Mouse (Mus musculus): ENCODE measurements at regions not wholly inside any gene's neighbourhood (a gene's known extent, or its start where the extent isn't known, plus 50 kb on each side); places are given as distances from the start of the nearest gene placed in this dataset.

GRCm38 (mm10) chr16:19865931-19866330 is 105.9 kb downstream of the B3gnt5 start:
- Histone ChIP-seq H3K27me3 (replicated peaks; ENCODE audit: control insufficient read depth, insufficient read depth, low read length) (no peaks in the 10 kb centered on the region; the same call in 1 of the 2 replicates), H3K4me3 (ENCODE audit: insufficient read depth, low read depth, low read length) (no peak overlapping the region), H3K27ac (ENCODE audit: insufficient read depth, low read depth, low read length) (no peak overlapping the region), H3K4me1 (ENCODE audit: control insufficient read depth, insufficient read depth, low read length) (no peaks in the 10 kb centered on the region), H3K36me3 (ENCODE audit: control insufficient read depth, insufficient read depth, low read length) (no peaks in the 10 kb centered on the region)
- TF ChIP-seq CTCF (conservative IDR thresholded peaks at IDR 0.05; ENCODE audit: insufficient read depth, insufficient read length, low read depth, low read length) (no peak), POLR2A (IDR thresholded peaks at IDR 0.05; ENCODE audit: low read depth, low read length) (no peak)
- DNase-seq: no peak

DNA sequence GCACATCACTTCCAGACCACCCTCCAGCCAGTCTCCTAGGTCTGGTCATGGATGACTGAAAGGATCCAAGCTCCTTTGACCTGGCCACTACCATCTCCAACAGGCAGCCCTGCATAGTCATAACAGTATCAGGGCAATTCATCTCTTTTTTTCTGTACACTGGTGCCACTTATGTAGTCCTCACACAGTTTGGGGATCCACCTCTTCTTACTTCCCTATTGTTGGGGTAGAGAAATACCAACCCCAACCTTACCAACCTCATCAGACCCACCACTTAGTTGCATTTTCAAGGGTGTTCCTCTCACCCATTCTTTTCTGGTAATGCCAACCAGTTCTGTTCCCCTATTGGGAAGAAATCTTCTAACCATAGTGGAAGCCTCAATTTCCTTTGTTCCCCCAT is 109.4 kb downstream of the B3gnt5 start:
- no peak overlapping the region for H3K27ac ChIP-seq (ENCODE audit: insufficient read depth, low read depth, low read length)
- no peaks in the 10 kb centered on the region for H3K4me1 ChIP-seq (ENCODE audit: control insufficient read depth, insufficient read depth, low read length)
- H3K27me3 ChIP-seq (replicated peaks; ENCODE audit: control insufficient read depth, insufficient read depth, low read length): no peaks in the 10 kb centered on the region; the same call in 1 of the 2 replicates
- TF ChIP-seq CTCF (conservative IDR thresholded peaks at IDR 0.05; ENCODE audit: insufficient read depth, insufficient read length, low read depth, low read length) (no peak), POLR2A (IDR thresholded peaks at IDR 0.05; ENCODE audit: low read depth, low read length) (no peak)
- no peaks in the 10 kb centered on the region for H3K36me3 ChIP-seq (ENCODE audit: control insufficient read depth, insufficient read depth, low read length)
- no peak overlapping the region for H3K4me3 ChIP-seq (ENCODE audit: insufficient read depth, low read depth, low read length)
- DNase-seq: no peak

DNA sequence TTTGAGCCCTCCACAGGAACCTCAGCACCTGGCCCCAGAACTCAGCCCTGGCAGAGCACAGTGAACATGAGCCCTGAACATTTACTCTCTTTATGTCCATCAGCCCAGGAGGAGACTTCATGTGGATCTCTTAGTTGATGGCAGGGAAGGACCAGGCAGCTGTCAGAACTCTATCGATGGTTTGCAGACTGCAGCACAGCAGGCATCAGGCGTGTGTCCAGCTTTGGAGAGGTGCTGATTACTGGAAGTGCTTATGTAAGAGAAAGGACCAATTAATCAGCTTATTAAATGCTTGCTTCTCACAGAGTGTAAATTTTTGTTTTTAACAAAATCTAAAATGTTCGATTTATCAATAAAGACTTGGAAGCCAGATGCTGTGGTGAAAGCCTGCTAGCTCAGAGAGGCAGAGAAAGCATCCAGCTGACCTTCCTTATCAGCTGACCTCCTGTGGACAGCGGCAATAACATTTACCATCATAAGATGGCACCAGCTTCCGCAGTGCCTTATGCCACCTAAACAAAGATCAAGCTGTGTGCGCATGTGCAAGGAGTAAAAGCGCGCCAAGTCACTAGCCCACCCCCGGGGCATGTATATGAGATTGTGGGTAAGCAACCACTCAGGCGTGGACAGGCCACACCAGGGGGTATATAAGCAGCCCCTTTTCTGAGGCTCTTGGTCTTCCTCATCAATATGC is 105.8 kb downstream of the Klhl6 start:
- no peak overlapping the region for H3K4me3 ChIP-seq (ENCODE audit: insufficient read depth, low read depth, low read length)
- no peaks in the 10 kb centered on the region for H3K36me3 ChIP-seq (ENCODE audit: control insufficient read depth, insufficient read depth, low read length)
- TF ChIP-seq POLR2A (IDR thresholded peaks at IDR 0.05; ENCODE audit: low read depth, low read length) (no peak), CTCF (conservative IDR thresholded peaks at IDR 0.05; ENCODE audit: insufficient read depth, insufficient read length, low read depth, low read length) (no peak)
- no peaks in the 10 kb centered on the region; the same call in 1 of the 2 replicates for H3K27me3 ChIP-seq (replicated peaks; ENCODE audit: control insufficient read depth, insufficient read depth, low read length)
- H3K4me1 ChIP-seq (ENCODE audit: control insufficient read depth, insufficient read depth, low read length): no peaks in the 10 kb centered on the region
- WGBS: 73% methylated on average over 10 of the region's 10 CpGs
- H3K27ac ChIP-seq (ENCODE audit: insufficient read depth, low read depth, low read length): no peak overlapping the region
- no peak for DNase-seq

- TF ChIP-seq CTCF (conservative IDR thresholded peaks at IDR 0.05; ENCODE audit: insufficient read depth, insufficient read length, low read depth, low read length) (no peak), POLR2A (IDR thresholded peaks at IDR 0.05; ENCODE audit: low read depth, low read length) (no peak)
- no peak for DNase-seq
- Histone ChIP-seq H3K36me3 (ENCODE audit: control insufficient read depth, insufficient read depth, low read length) (no peaks in the 10 kb centered on the region), H3K4me1 (ENCODE audit: control insufficient read depth, insufficient read depth, low read length) (no peaks in the 10 kb centered on the region), H3K27ac (ENCODE audit: insufficient read depth, low read depth, low read length) (no peak overlapping the region), H3K27me3 (replicated peaks; ENCODE audit: control insufficient read depth, insufficient read depth, low read length) (no peaks in the 10 kb centered on the region), H3K4me3 (ENCODE audit: insufficient read depth, low read depth, low read length) (no peak overlapping the region)
- 88% methylated on average over 3 of the region's 3 CpGs for WGBS
These were observed 99.9 kb downstream of the Klhl6 start for GRCm38 (mm10) chr16:19882961-19883360.

DNA sequence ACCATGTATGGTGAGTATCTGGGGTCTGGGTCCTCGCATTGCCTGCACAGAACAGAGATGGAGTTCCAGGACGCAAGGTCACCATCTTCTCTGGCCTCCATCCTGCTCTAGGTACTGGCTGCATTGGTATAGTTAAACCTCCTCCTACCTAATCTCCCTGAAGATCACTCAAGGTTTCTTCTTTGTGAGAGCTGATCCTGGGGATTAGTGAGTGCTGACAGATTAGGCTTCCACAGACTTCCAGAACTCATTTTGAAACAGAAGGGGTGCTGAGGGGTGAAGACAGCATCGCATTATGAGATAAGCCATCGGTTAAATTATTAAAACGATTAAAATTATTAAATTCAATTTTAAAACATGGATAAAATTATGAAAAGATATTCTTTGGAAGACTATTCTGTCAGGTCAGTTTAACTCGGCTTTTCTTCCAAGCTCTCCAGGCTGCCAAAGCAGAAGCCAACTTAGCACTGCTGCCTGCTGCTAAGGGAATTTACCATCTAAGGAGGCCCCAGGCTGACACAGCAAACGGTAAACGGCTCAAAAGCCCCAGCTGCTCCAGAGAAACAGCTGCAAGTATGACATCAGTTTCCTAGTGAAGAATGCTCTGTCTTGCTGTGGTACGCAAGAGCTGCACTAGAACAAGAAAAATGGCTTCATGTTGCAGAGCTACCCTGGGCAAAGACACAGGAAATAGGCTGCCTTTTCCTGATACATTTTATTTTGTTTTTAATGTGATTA is 98.9 kb downstream of the Klhl6 start:
- Histone ChIP-seq H3K27me3 (replicated peaks; ENCODE audit: control insufficient read depth, insufficient read depth, low read length) (no peaks in the 10 kb centered on the region), H3K4me1 (ENCODE audit: control insufficient read depth, insufficient read depth, low read length) (no peaks in the 10 kb centered on the region), H3K27ac (ENCODE audit: insufficient read depth, low read depth, low read length) (no peak overlapping the region), H3K36me3 (ENCODE audit: control insufficient read depth, insufficient read depth, low read length) (no peaks in the 10 kb centered on the region), H3K4me3 (ENCODE audit: insufficient read depth, low read depth, low read length) (no peak overlapping the region)
- TF ChIP-seq CTCF (conservative IDR thresholded peaks at IDR 0.05; ENCODE audit: insufficient read depth, insufficient read length, low read depth, low read length) (no peak), POLR2A (IDR thresholded peaks at IDR 0.05; ENCODE audit: low read depth, low read length) (no peak)
- DNase-seq: no peak
- 59% methylated on average over 9 of the region's 9 CpGs for WGBS

GRCm38 (mm10) chr16:19884535-19884934 is 98.3 kb downstream of the Klhl6 start:
- Histone ChIP-seq H3K4me1 (ENCODE audit: control insufficient read depth, insufficient read depth, low read length) (no peaks in the 10 kb centered on the region), H3K4me3 (ENCODE audit: insufficient read depth, low read depth, low read length) (no peak overlapping the region), H3K36me3 (ENCODE audit: control insufficient read depth, insufficient read depth, low read length) (no peaks in the 10 kb centered on the region), H3K27ac (ENCODE audit: insufficient read depth, low read depth, low read length) (no peak overlapping the region), H3K27me3 (replicated peaks; ENCODE audit: control insufficient read depth, insufficient read depth, low read length) (no peaks in the 10 kb centered on the region)
- no peak for DNase-seq
- no peak for TF ChIP-seq POLR2A (IDR thresholded peaks at IDR 0.05; ENCODE audit: low read depth, low read length)
- TF ChIP-seq CTCF (conservative IDR thresholded peaks at IDR 0.05; ENCODE audit: insufficient read depth, insufficient read length, low read depth, low read length): no peak
- 67% methylated on average over 6 of the region's 6 CpGs for WGBS

DNA sequence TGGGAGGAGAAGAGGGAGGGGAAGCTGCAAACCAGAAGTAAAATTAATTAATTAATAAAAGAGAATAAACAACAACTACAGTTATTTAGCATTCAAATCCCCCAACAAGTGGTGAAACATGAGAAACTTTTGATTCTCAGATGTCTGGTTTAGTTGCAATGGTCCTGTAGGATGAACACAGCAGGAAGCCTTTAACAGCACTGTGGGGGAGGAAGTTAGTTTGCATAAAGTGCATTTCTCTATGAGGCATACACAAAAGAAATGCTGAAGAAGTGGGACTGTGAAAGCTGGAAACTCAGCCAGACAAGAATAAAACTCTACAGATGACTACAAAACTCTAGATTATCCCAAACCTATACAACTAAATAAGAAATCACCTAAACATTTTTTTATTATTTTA is 96.2 kb downstream of the Klhl6 start:
- Histone ChIP-seq H3K4me3 (ENCODE audit: insufficient read depth, low read depth, low read length) (no peak overlapping the region), H3K27me3 (replicated peaks; ENCODE audit: control insufficient read depth, insufficient read depth, low read length) (no peaks in the 10 kb centered on the region), H3K27ac (ENCODE audit: insufficient read depth, low read depth, low read length) (no peak overlapping the region), H3K4me1 (ENCODE audit: control insufficient read depth, insufficient read depth, low read length) (no peaks in the 10 kb centered on the region), H3K36me3 (ENCODE audit: control insufficient read depth, insufficient read depth, low read length) (no peaks in the 10 kb centered on the region)
- no peak for TF ChIP-seq CTCF (conservative IDR thresholded peaks at IDR 0.05; ENCODE audit: insufficient read depth, insufficient read length, low read depth, low read length)
- no peak for TF ChIP-seq POLR2A (IDR thresholded peaks at IDR 0.05; ENCODE audit: low read depth, low read length)
- no peak for DNase-seq

Measured in kidney, adult 2 months (tissue).